9 mouse cellular contexts compared by ENCODE assay signal in the genomic region with DNA sequence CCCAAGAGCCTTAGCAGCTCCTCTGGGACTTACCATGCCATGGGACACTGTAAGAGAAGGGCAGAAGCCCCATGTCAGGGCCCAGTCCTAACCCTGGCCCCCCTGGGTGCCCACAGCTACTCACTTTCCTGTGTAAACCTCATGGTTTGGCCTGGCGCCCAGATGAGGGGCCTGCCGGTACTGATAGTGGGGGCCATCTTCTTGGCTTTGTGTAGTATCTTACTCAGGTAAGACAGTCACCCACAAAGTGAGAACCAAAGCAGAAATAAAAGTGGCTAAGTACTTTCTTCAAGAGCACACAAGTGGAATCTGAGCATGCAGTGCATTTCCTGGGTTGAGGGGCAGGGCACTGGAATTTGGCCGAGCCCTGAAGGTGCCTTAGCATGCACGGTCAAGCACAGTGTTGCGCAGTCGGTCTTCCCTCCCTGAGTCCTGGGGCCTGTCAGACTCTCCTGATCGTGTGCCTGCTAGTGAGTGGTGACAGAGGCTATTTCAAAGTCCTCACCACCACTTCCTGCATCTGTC. TPM values are rescaled to one million over a fixed set of nuclear protein-coding genes. Genes with fewer than 3 reads are reported as not detected.
A peak's percentile ranks its signal among the peaks of the same experiment; 100 is the strongest.
DNase-seq lines count a peak whose midpoint lies in the region; ATAC-seq and TF ChIP-seq lines count a peak whose summit lies in the region.
"Had no signal": no experiment of that assay in that cellular context is flagged by ENCODE, and none has a peak within 500 bp of the region (broad histone marks: within the 10 kb centered on the region; RNA-seq: fewer than 3 reads in every experiment).

No protein-coding gene starts in this region.

- no peak for TF ChIP-seq CTCF in lung, postnatal 0 days (IDR thresholded peaks at IDR 0.05)

- peak; percentile 87 for TF ChIP-seq EP300 in lung, postnatal 0 days (IDR thresholded peaks at IDR 0.05)

- no peak overlapping the region for H3K4me2 ChIP-seq in lung, postnatal 0 days (replicated peaks; ENCODE audit: low read depth, low read length)
- H3K4me2 ChIP-seq: midbrain, embryonic 11.5 days had no signal

- no peaks in the 10 kb centered on the region for H3K27me3 ChIP-seq in lung, postnatal 0 days (replicated peaks; ENCODE audit: insufficient read depth, low read length)

- no peak overlapping the region for H3K4me3 ChIP-seq in lung, postnatal 0 days (ENCODE audit: low read depth, low read length)

- peak; percentile 57 to 59 for ATAC-seq in hematopoietic stem cell, adult 5-6 weeks (replicated peaks in 1 of 2; ENCODE audit: insufficient read depth in 1 of 2, low FRiP score in 2 of 2, low TSS enrichment in 1 of 2, low read depth in 1 of 2, poor library complexity in 2 of 2, severe bottlenecking in 2 of 2)
- ATAC-seq in lung, postnatal 0 days: peak; percentile 97

- 52% methylated on average over 7 of the region's 7 CpGs for WGBS in lung, postnatal 0 days

- peak overlapping the region; percentile 85 for H3K27ac ChIP-seq in lung, postnatal 0 days (ENCODE audit: low read length)

- H3K4me1 ChIP-seq in lung, postnatal 0 days (ENCODE audit: insufficient read depth, low read depth, low read length): 0 out of 2 replicates have a peak, but pooled peaks cover 3% of the 10 kb centered on the region

- peak; percentile 57 for DNase-seq in urinary bladder, postnatal 14 days (ENCODE audit: low spot score)
- DNase-seq in urinary bladder, postnatal 10 days (ENCODE audit: low spot score): no peak
- DNase-seq in lung, postnatal 0 days (ENCODE audit: low spot score): peak; percentile 93
- peak; percentile 30 for DNase-seq in yolk sac, embryonic 10.5 days (ENCODE audit: low spot score)
- no peak for DNase-seq in layer of hippocampus, adult 11-12 months (ENCODE audit: low spot score)
- DNase-seq in left cerebral cortex, adult 18-20 months (ENCODE audit: low spot score in 2 of 2): no peak
- DNase-seq: thymus, postnatal 14 days had no signal

- no peaks in the 10 kb centered on the region for H3K9me3 ChIP-seq in lung, postnatal 0 days (ENCODE audit: low read length)

- H3K9ac ChIP-seq in lung, postnatal 0 days (replicated peaks; ENCODE audit: low read depth): no peak overlapping the region

- peaks cover 4% of the 10 kb centered on the region; the same call in 1 of the 2 replicates for H3K36me3 ChIP-seq in lung, postnatal 0 days (ENCODE audit: insufficient read depth, low read length)

RNA-seq across cellular contexts. Expression of gene Slc12a3, which starts 21.9 kb away (rescaled TPM):
- not detected in 2 replicates for total RNA-seq in hematopoietic stem cell, adult 5-6 weeks (2017)
- polyA plus RNA-seq in lung, postnatal 0 days (2015; fragmentation: Nextera tagmentation; extraction: Ambion mirVana): 0.11 and 0.12 TPM in 2 replicates
- total RNA-seq in left cerebral cortex, adult 18-20 months (2021): under 1 TPM; 0.28 to 0.59 TPM
- polyA plus RNA-seq: midbrain, embryonic 11.5 days had no signal

Comparison
In these comparisons a context has a peak if more than half of its experiments do, and no peak if none do; other contexts are left out.
1. DNase-seq: peak in urinary bladder, postnatal 14 days (single experiment), lung, postnatal 0 days (single experiment) and yolk sac, embryonic 10.5 days (single experiment); none in urinary bladder, postnatal 10 days (single experiment), layer of hippocampus, adult 11-12 months (single experiment) and left cerebral cortex, adult 18-20 months (0 of 2).